Mouse (Mus musculus) lung, embryonic 16.5 days (tissue): ENCODE results near the gene Parn. TPM values are rescaled to one million over a fixed set of nuclear protein-coding genes. Genes with fewer than 3 reads are reported as not detected.

ENCODE experiments used
- ATAC-seq: fragments of 200-750 bp; cut with Nextera tagmentation; 2 replicates; pipeline ENCODE4 v1.8.0; 2017; ENCODE audit warnings: low read depth, mild to moderate bottlenecking, moderate library complexity
- H3K27ac ChIP-seq: fragments of 300-500 bp; sonication (generic); 2 replicates; pipeline ENCODE4 v1.5.1; 2014; ENCODE audit warnings: mild to moderate bottlenecking, control low read depth, low read length
- H3K27me3 ChIP-seq: fragments of 300-500 bp; sonication (generic); 2 replicates; pipeline ENCODE4 v1.6.1; 2014; ENCODE audit warnings: low read depth, low read length, mixed read lengths; ENCODE audit not compliant: control insufficient read depth, insufficient read depth
- H3K36me3 ChIP-seq: fragments of 300-500 bp; sonication (generic); 2 replicates; pipeline ENCODE4 v1.6.1; 2014; ENCODE audit warnings: low read length; ENCODE audit not compliant: control insufficient read depth, insufficient read depth
- H3K4me1 ChIP-seq: fragments of 300-500 bp; sonication (generic); replicated peaks from 2 replicates; pipeline ENCODE4 v1.6.1; 2014; ENCODE audit warnings: low read length, mixed read lengths; ENCODE audit not compliant: control insufficient read depth, insufficient read depth
- H3K4me2 ChIP-seq: fragments of 300-500 bp; sonication (generic); 2 replicates; pipeline ENCODE4 v1.6.1; 2014; ENCODE audit warnings: low read depth, low read length, control low read depth
- H3K4me3 ChIP-seq: fragments of 300-500 bp; sonication (generic); 2 replicates; pipeline ENCODE4 v1.5.1; 2014; ENCODE audit warnings: mild to moderate bottlenecking, low read length, control low read depth
- H3K9ac ChIP-seq: fragments of 300-500 bp; sonication (generic); 2 replicates; pipeline ENCODE4 v1.6.1; 2014; ENCODE audit warnings: low read length, control low read depth
- H3K9me3 ChIP-seq: fragments of 300-500 bp; sonication (generic); 2 replicates; pipeline ENCODE4 v1.6.1; 2016; ENCODE audit warnings: low read length; ENCODE audit not compliant: control insufficient read depth
- WGBS: fragments of 180-500 bp; shearing (Covaris S2); extraction: QIAGEN DNeasy Blood & Tissue Kit; methylation state at CpG from one replicate; pipeline ENCODE4 v1.1.7; 2014; 5-methylcytosine and 5-hydroxymethylcytosine counted together
- polyA plus RNA-seq: library from polyadenylated mRNA; unstranded; fragments of >200 nt; fragmentation: Nextera tagmentation; extraction: Ambion mirVana; gene quantifications from 2 replicates; pipeline ENCODE4 v1.2.1, GENCODE M21; 2015

Gene Parn
- polyA plus RNA-seq, 1 experiment from 2014 or later, result 44.1 TPM

- Histone ChIP-seq H3K9ac (no peak overlapping the region), H3K27ac (no peak overlapping the region), H3K4me3 (no peak overlapping the region), H3K9me3 (no peaks in the 10 kb centered on the region), H3K27me3 (no peaks in the 10 kb centered on the region), H3K4me2 (no peak overlapping the region), H3K36me3 (no peaks in the 10 kb centered on the region), H3K4me1 (no peaks in the 10 kb centered on the region)
- 37% methylated on average over 6 of the region's 6 CpGs for WGBS
- ATAC-seq, result no peak
Observed at GRCm38 (mm10) chr16:13521359-13521758, 146.6 kb downstream of the Parn start.

- Histone ChIP-seq H3K4me2 (no peak overlapping the region), H3K4me1 (no peaks in the 10 kb centered on the region), H3K4me3 (no peak overlapping the region), H3K27me3 (no peaks in the 10 kb centered on the region), H3K36me3 (no peaks in the 10 kb centered on the region), H3K9ac (no peak overlapping the region), H3K9me3 (no peaks in the 10 kb centered on the region), H3K27ac (no peak overlapping the region)
- WGBS, result 79% methylated on average over 6 of the region's 6 CpGs
- no peak for ATAC-seq
Observed at GRCm38 (mm10) chr16:13520301-13520700, 147.7 kb downstream of the Parn start.

GRCm38 (mm10) chr16:13516214-13516613 lies 151.8 kb downstream of the Parn start:
- no peak overlapping the region for H3K4me3 ChIP-seq

GRCm38 (mm10) chr16:13515524-13515923 lies 152.4 kb downstream of the Parn start:
- no peak overlapping the region for H3K9ac ChIP-seq
- no peak for ATAC-seq
- no peaks in the 10 kb centered on the region for H3K9me3 ChIP-seq
- no peaks in the 10 kb centered on the region for H3K27me3 ChIP-seq
- H3K36me3 ChIP-seq, result no peaks in the 10 kb centered on the region
- no peak overlapping the region for H3K4me2 ChIP-seq
- H3K27ac ChIP-seq, result no peak overlapping the region
- WGBS, result 89% methylated on average over 7 of the region's 7 CpGs
- no peaks in the 10 kb centered on the region for H3K4me1 ChIP-seq
- no peak overlapping the region for H3K4me3 ChIP-seq

More at GRCm38 (mm10) chr16:13516214-13516613, 151.8 kb downstream of the Parn start:
- Histone ChIP-seq H3K27me3 (no peaks in the 10 kb centered on the region), H3K9me3 (no peaks in the 10 kb centered on the region), H3K36me3 (no peaks in the 10 kb centered on the region), H3K27ac (no peak overlapping the region), H3K4me1 (no peaks in the 10 kb centered on the region), H3K4me2 (no peak overlapping the region), H3K9ac (no peak overlapping the region)
- no peak for ATAC-seq
- 63% methylated on average over 3 of the region's 3 CpGs for WGBS

GRCm38 (mm10) chr16:13505055-13505454 lies 162.9 kb downstream of the Parn start:
- Histone ChIP-seq H3K4me3 (no peak overlapping the region), H3K36me3 (no peaks in the 10 kb centered on the region), H3K4me2 (no peak overlapping the region), H3K9me3 (no peaks in the 10 kb centered on the region), H3K9ac (no peak overlapping the region), H3K27me3 (no peaks in the 10 kb centered on the region), H3K4me1 (no peaks in the 10 kb centered on the region), H3K27ac (no peak overlapping the region)
- 65% methylated on average over 5 of the region's 5 CpGs for WGBS
- ATAC-seq, result no peak

GRCm38 (mm10) chr16:13504476-13504875 lies 163.5 kb downstream of the Parn start:
- H3K36me3 ChIP-seq, result no peaks in the 10 kb centered on the region
- H3K27me3 ChIP-seq, result no peaks in the 10 kb centered on the region
- H3K27ac ChIP-seq, result no peak overlapping the region
- no peaks in the 10 kb centered on the region for H3K9me3 ChIP-seq
- no peak for ATAC-seq
- no peak overlapping the region for H3K4me2 ChIP-seq
- no peaks in the 10 kb centered on the region for H3K4me1 ChIP-seq
- WGBS, result 67% methylated on average over 3 of the region's 3 CpGs
- H3K4me3 ChIP-seq, result no peak overlapping the region
- H3K9ac ChIP-seq, result no peak overlapping the region

GRCm38 (mm10) chr16:13498923-13499322 lies 169.0 kb downstream of the Parn start:
- H3K4me1 ChIP-seq, result no peaks in the 10 kb centered on the region
- H3K27ac ChIP-seq, result no peak overlapping the region
- no peak for ATAC-seq
- H3K36me3 ChIP-seq, result no peaks in the 10 kb centered on the region
- WGBS, result 77% methylated on average over 3 of the region's 3 CpGs
- no peaks in the 10 kb centered on the region for H3K9me3 ChIP-seq
- no peak overlapping the region for H3K4me3 ChIP-seq
- H3K9ac ChIP-seq, result no peak overlapping the region
- H3K4me2 ChIP-seq, result no peak overlapping the region
- H3K27me3 ChIP-seq, result no peaks in the 10 kb centered on the region

- ATAC-seq, result no peak
- no peak overlapping the region for H3K4me3 ChIP-seq
- H3K27me3 ChIP-seq, result no peaks in the 10 kb centered on the region
- no peaks in the 10 kb centered on the region for H3K36me3 ChIP-seq
- H3K4me1 ChIP-seq, result no peaks in the 10 kb centered on the region
- WGBS, result 80% methylated on average over 3 of the region's 3 CpGs
- no peak overlapping the region for H3K4me2 ChIP-seq
- H3K27ac ChIP-seq, result no peak overlapping the region
- H3K9ac ChIP-seq, result no peak overlapping the region
- no peaks in the 10 kb centered on the region for H3K9me3 ChIP-seq
Observed at GRCm38 (mm10) chr16:13493981-13494380, 174.0 kb downstream of the Parn start.

GRCm38 (mm10) chr16:13492996-13493395 lies 175.0 kb downstream of the Parn start:
- no peak for ATAC-seq
- WGBS, result 71% methylated on average over 3 of the region's 3 CpGs

GRCm38 (mm10) chr16:13491776-13492175 lies 176.2 kb downstream of the Parn start:
- WGBS, result 60% methylated on average over 3 of the region's 3 CpGs
- Histone ChIP-seq H3K36me3 (no peaks in the 10 kb centered on the region), H3K27ac (no peak overlapping the region), H3K9me3 (no peaks in the 10 kb centered on the region), H3K9ac (no peak overlapping the region), H3K4me2 (no peak overlapping the region), H3K27me3 (no peaks in the 10 kb centered on the region), H3K4me3 (no peak overlapping the region), H3K4me1 (no peaks in the 10 kb centered on the region)
- no peak for ATAC-seq

More at GRCm38 (mm10) chr16:13492996-13493395, 175.0 kb downstream of the Parn start:
- Histone ChIP-seq H3K4me1 (no peaks in the 10 kb centered on the region), H3K4me3 (no peak overlapping the region), H3K27ac (no peak overlapping the region), H3K36me3 (no peaks in the 10 kb centered on the region), H3K9ac (no peak overlapping the region), H3K9me3 (no peaks in the 10 kb centered on the region), H3K27me3 (no peaks in the 10 kb centered on the region), H3K4me2 (no peak overlapping the region)
